Mouse (Mus musculus) gastrocnemius, postnatal 4 days (tissue): Measurements from ENCODE around the gene Igsf9b. TPM values are rescaled to one million over a fixed set of nuclear protein-coding genes. Genes with fewer than 3 reads are reported as not detected.

Experiments used
- DNase-seq, 2 experiments: peaks; one replicate each; pipeline ENCODE4 v3.0.0; 2021 to 2022; ENCODE audit warnings: low spot score in 2 of 2, mixed read lengths in 2 of 2
- long read RNA-seq, 2 experiments: library from polyadenylated mRNA; stranded (forward); transcript quantifications; one replicate each; pipeline ENCODE4 v2.0.0; 2021
- total RNA-seq, 2 experiments: library from RNA; stranded (reverse); gene quantifications; 2 replicates each; pipeline ENCODE4 v1.2.3; 2021

Gene Igsf9b
- total RNA-seq = 1 to 10 TPM; 7.1 to 8.3 TPM
- long read RNA-seq, experiment 1 = 0 reads
- long read RNA-seq, experiment 2, partial matches to known transcripts = 0 of 1 reads
- long read RNA-seq, experiment 2, other reads (novel, unspliced or antisense) = 1 of 1 reads

DNA sequence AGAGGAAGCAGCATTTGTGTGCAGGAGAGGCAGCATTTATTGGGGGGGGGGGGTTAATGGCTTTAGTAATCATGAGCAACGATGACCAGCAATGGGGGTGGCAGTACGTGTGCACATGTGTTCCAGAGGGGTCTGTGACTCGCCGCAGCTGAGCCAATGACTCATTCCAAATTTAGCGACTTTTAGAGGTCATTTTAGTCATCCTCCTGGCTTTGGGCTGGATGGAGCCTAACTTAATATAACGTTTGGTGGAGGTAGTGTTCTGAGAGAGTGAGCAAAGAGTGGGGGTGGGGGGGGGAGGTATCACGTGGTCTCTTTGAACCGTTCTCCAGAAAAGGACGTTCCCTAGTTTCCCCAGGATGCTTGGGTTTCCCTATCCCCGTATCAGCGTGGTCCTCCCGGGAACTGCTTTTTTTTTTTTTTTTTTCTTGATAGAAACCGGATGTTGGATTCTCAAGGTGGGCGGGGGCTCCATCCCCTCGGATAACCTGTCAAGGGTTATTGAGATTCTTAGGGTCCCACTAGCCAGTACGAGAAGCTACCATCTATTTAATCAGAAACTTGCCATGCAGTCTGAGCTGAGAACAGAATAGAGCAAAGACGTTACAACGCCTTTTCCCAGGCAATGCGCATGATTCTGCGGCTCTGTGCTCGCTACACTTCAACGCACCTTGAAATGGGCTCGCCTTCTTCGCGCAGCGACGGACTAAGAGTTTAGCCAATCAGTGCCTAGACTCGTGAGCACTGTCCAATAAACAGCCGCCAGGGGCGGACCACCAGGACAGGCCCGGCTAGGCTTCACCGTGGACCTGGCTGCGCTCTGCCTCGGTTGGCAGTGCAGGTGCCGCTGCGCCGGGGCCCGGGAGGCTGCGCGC lies at the start of gene Igsf9b:
TSS of gene Igsf9b (plus strand) at position 794 of the 875 bp plus-strand sequence.
- DNase-seq = peak; percentile 66 to 85

- DNase-seq = no peak
Observed at GRCm38 (mm10) chr9:27252034-27252714, 46.8 kb upstream of the Igsf9b start.

DNA sequence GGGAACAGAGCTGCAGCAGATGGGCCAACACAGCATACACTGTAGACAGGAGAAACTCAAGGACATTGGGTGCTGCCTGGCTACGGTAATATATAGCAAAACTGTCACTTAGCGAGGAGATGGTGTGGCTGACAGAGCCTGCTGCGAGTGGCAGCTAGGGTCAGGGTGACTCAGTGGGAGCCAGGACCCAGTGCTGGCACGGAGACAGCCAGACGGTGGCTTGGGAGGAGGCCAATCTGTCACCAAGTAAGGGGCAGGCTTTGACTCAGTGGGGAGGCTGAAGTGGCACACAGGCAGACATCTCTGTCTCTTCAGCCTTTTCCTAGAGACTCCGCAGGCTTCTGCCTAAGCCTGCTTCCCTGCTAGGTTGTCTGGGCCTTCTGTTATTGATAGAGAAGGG lies 42.5 kb upstream of the Igsf9b start:
- no peak for DNase-seq

GRCm38 (mm10) chr9:27260378-27260947 lies 38.5 kb upstream of the Igsf9b start:
- no peak for DNase-seq

GRCm38 (mm10) chr9:27261905-27262304 lies 37.1 kb upstream of the Igsf9b start:
- DNase-seq = no peak

GRCm38 (mm10) chr9:27265009-27265408 lies 34.0 kb upstream of the Igsf9b start:
- DNase-seq = no peak

- no peak for DNase-seq
Observed at GRCm38 (mm10) chr9:27267878-27268277, 31.1 kb upstream of the Igsf9b start.

- no peak for DNase-seq
Observed at GRCm38 (mm10) chr9:27268493-27268892, 30.5 kb upstream of the Igsf9b start.

- DNase-seq = no peak
Observed at GRCm38 (mm10) chr9:27269322-27269721, 29.7 kb upstream of the Igsf9b start.

DNA sequence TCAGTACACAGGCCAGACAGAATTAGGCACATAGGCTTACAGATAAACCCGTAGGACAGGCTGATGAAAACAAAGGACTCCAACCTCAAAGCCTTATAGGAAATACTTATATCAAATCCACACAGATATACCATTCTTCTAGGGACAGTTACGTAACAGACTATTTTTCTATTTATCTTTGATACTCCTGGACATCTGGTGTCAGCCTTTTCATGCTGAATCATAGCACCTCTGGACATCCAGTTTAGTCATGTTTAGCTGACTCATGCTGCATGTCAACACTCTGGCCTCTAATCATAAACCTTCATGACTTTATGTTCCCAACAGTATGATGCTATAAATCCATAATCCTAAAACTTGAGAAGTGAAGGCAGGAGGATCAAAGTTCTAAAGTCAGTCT lies 29.1 kb upstream of the Igsf9b start:
- DNase-seq = no peak

GRCm38 (mm10) chr9:27271899-27272298 lies 27.1 kb upstream of the Igsf9b start:
- no peak for DNase-seq

DNA sequence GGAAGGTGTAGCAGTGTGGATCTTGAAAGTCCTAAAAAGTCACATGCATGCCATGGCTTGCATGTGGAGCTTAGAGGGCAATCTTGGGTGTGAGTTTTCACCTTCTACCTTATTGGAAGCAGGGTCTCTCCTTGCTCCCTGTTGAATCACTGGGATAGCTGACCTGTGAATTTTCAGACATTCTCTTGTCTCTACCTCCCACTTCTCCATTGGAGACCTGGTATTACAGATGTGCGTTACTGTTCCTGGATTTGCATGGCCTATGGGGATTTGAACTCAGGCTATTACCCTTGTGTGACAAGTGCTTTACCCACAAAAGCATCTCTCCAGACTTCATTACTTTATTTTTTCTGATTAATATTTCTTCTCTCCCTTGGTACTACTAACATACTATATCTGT lies 26.1 kb upstream of the Igsf9b start:
- DNase-seq = no peak

- DNase-seq = no peak
Observed at GRCm38 (mm10) chr9:27276282-27276839, 22.6 kb upstream of the Igsf9b start.

- DNase-seq = no peak
Observed at GRCm38 (mm10) chr9:27277401-27278087, 21.5 kb upstream of the Igsf9b start.

- no peak for DNase-seq
Observed at GRCm38 (mm10) chr9:27279041-27279440, 20.0 kb upstream of the Igsf9b start.

DNA sequence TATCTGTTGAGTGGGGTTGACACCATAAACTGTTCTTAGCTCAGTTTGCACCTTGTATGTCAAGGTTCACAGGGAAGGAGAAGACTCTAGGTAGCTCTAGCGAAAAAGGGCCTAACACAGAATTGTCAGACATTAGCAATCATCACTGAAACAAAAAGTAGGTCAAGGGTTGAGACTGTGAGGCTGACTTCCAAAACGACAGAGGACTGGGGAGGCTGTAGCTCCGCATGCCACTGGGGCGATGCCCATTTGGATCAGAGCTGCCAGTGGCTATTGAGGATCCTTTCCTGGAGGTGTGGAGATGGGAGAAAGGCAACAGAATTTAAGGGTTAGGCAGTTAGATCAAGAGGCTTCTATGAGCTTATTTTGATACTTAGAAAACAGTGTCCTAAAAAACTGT lies 18.0 kb upstream of the Igsf9b start:
- DNase-seq = no peak

GRCm38 (mm10) chr9:27285719-27286249 lies 13.2 kb upstream of the Igsf9b start:
- DNase-seq = no peak

DNA sequence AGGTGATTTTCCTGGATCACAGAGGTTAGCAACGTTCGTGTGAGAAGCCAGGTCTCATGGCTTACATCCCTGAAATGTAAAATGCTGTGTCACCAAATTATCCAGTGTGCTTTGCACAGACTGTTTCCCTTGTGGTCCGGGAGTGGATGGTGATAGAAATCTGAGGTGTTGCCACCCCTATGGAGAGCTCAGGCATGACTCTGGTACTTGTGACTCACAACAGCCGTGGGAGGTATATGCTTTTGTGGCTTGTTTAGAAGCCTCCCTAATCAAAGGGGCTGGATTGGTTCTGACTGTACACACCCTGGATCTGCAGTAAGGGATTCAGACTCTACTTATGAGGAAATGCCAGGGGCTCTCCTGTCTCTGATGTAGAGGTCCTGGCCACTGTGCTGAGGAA lies 12.7 kb upstream of the Igsf9b start:
- DNase-seq = no peak

GRCm38 (mm10) chr9:27286859-27287258 lies 12.1 kb upstream of the Igsf9b start:
- DNase-seq = no peak

- DNase-seq = peak in 1 of 2 experiments; percentile 37
Observed at GRCm38 (mm10) chr9:27287419-27287818, 11.6 kb upstream of the Igsf9b start.

DNA sequence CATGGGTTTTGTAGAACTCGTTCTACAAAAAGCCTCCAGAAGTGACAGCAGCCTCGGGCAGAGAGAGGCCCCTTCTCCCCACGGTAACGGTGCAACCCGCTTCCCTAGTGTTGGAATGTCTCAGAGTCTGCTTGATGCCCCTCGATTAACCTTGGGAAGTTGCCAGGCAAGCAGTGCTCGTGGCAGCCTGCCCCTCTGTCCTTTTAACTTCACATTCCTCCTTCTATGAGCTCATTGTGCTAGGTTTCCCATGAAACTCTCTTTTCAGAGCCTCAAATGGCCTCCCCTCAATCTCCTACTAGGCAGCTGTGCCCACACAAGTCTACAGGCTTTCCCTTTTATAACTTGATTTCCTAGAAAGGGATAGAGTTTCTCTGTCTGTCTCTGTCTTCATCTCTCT lies 10.6 kb upstream of the Igsf9b start:
- no peak for DNase-seq
